Mouse (Mus musculus) bone marrow macrophage, adult 2 months (primary cell): Measurements from ENCODE around the gene Pde5a.

Source experiments
- CTCF ChIP-seq: IDR thresholded peaks from 2 replicates; pipeline ENCODE4 v1.5.1; 2012; ENCODE audit warnings: low read depth, mild to moderate bottlenecking, low read length, moderate library complexity
- POLR2A ChIP-seq: IDR thresholded peaks from 2 replicates; pipeline ENCODE4 v1.6.1; 2012; ENCODE audit warnings: mild to moderate bottlenecking, low read depth, low read length, borderline replicate concordance

GRCm38 (mm10) chr3:122684832-122685231 lies 43.9 kb upstream of the Pde5a start:
- TF ChIP-seq POLR2A = no peak
- TF ChIP-seq CTCF = no peak
